16 mouse cellular contexts compared by ENCODE assay signal in genomic region chr8:103339951-103340350, GRCm38 (mm10).
DNase-seq lines count a peak whose midpoint lies in the region; TF ChIP-seq lines count a peak whose summit lies in the region.
"Had no signal": no experiment of that assay in that cellular context is flagged by ENCODE, and none has a peak within 500 bp of the region (broad histone marks: within the 10 kb centered on the region; RNA-seq: fewer than 3 reads in every experiment).

No protein-coding gene starts in this region.

- no peaks in the 10 kb centered on the region for H3K27me3 ChIP-seq in myocyte (ENCODE audit: control insufficient read depth, insufficient read depth, insufficient read length)
- H3K27me3 ChIP-seq: heart, embryonic 13.5 days; hindbrain, embryonic 13.5 days; intestine, embryonic 15.5 days had no signal

- H3K4me2 ChIP-seq in myocyte (ENCODE audit: low read depth), result no peak overlapping the region
- H3K4me2 ChIP-seq: heart, embryonic 13.5 days; hindbrain, embryonic 13.5 days; intestine, embryonic 15.5 days had no signal

- no peaks in the 10 kb centered on the region for H3K79me2 ChIP-seq in myocyte (ENCODE audit: control insufficient read depth, insufficient read depth)

- DNase-seq in adrenal gland, postnatal 10 days, result peak; percentile 12
- DNase-seq in adrenal gland, postnatal 14 days, result no peak
- peak; percentile 98 for DNase-seq in 3T3-L1 (ENCODE audit: low read depth, low spot score)
- DNase-seq in NIH3T3 (ENCODE audit: low read depth), result peak; percentile 85
- no peak for DNase-seq in kidney, adult 11 months
- DNase-seq in ovary, adult 18-20 months (ENCODE audit: low spot score), result no peak
- DNase-seq: adrenal gland, postnatal 36 days; cerebellum, adult 2 months; cerebellum, postnatal 10 days; gastrocnemius, adult 2 months; gastrocnemius, postnatal 25 days; heart, postnatal 36 days had no signal

- no peak overlapping the region for H3K4me3 ChIP-seq in myocyte
- H3K4me3 ChIP-seq: gastrocnemius, adult 2 months; heart, embryonic 13.5 days; hindbrain, embryonic 13.5 days; intestine, embryonic 15.5 days had no signal

- H3K36me3 ChIP-seq in myocyte (ENCODE audit: control insufficient read depth, insufficient read depth), result no peaks in the 10 kb centered on the region
- H3K36me3 ChIP-seq: heart, embryonic 13.5 days; hindbrain, embryonic 13.5 days; intestine, embryonic 15.5 days had no signal

- H3ac ChIP-seq in myocyte (ENCODE audit: control insufficient read depth, insufficient read length), result no peak overlapping the region

- TF ChIP-seq POLR2A in myocyte (IDR thresholded peaks at IDR 0.05; ENCODE audit: insufficient read length, low read depth), result no peak

TF ChIP-seq in myocyte, 11 proteins besides CTCF, POLR2A, EP300 and RAD21:
- TF ChIP-seq USF1 (IDR thresholded peaks at IDR 0.05; ENCODE audit: low read depth) (peak; percentile 32), TCF12 (IDR thresholded peaks at IDR 0.05; ENCODE audit: insufficient read depth, poor library complexity, severe bottlenecking) (no peak)

Comparison
In these comparisons a context has a peak if more than half of its experiments do, and no peak if none do; other contexts are left out.
1. DNase-seq: peak in adrenal gland, postnatal 10 days (single experiment), 3T3-L1 (single experiment) and NIH3T3 (single experiment); none in adrenal gland, postnatal 14 days (single experiment), kidney, adult 11 months (single experiment) and ovary, adult 18-20 months (single experiment).